Mouse (Mus musculus) ovary, postnatal 14 days (tissue): ENCODE results near the gene Tet1.
A peak's percentile ranks its signal among the peaks of the same experiment; 100 is the strongest.
"Not testable (repeated sequence)": the region's sequence is repeated elsewhere in the genome, so short reads cannot be mapped to it uniquely, and the experiment has no call there.

Source experiments
- DNase-seq: peaks from one replicate; pipeline ENCODE4 v3.0.0; 2022; ENCODE audit warnings: low spot score

The Tet1 gene

DNA sequence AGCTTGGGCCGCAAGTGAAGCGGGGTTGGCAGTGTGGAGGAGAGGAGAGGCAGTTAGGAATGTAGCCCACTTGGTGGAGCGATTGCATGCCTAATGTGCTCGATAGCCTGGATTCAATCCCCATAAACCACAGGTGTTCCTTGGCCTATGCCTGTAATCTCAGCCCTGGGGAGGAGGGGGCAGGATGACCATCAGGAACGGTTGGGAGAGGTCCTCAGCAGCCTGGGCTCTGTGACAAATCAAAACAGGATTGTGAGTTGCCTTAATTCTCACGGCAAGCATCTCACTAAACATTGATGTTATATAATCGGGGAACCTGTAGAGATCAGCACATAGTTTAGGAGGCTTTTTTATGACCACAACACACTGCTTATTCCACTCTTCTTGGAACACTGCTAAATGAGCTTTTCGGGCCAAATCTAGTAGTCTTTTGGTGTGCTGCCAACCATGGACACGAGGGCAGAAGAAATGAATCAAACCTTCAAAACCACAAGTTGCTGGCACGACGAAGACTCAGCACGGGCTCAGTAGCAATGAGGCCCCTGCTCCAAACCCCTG is 61.6 kb downstream of the Tet1 start:
- DNase-seq: peak; percentile 23

DNA sequence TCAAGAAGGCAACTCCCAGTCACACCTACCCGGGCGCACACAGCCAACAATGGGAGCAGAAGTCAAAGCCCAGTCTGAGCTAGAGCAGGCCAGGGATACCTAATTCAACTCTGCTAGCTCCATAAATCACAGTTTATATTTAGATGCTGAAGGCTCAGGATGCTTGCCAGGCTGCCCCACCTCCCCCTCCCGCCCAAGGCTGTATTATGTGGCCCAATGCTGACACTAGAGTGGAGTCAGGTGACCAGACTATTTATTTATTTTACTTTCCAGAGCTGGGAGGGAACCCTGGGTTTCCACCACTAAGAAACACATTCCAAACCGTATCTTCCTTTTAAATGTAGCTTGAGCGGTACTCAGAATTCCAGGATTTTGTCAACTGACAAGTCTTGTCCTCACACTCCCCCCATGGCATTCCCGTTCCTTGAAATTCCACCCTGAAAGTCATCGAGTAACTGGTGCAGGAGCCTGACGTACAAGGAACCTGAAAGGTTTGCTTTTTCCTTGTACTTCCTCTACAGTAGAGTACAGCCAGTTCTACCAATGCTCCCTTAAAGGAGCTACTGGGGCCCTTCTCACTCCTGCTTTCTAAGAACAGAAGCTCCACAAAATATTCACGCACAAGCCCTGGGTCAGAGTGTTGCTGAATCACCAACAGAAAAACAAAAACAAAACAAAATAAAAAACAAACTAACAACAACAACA is 64.9 kb downstream of the Tet1 start:
- peak; percentile 38 for DNase-seq

DNA sequence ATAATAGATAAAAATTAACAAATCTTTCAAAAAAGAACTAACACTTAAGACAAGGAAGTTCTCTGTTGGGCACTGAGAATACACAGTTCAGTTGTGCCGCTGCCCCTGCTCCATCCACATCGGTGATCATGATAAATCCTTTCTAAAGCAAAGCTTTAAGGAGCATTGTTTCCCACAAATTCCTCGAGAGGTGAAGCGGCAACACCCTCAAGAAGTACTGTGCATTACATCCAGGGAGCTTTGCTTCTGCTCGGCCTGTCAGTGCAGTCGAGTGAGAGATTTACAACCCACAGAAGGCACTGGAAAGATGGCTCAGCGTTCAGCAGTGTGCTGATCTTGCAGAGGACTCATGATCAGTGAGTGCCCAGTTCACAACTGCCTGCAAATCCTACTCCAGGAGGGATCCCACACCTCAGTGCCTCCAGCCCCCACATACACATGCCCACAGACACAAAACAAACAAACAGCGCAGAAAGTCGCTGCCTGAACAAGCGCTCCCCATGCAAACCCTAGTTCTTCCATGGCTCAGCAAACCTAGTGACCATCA is 66.8 kb downstream of the Tet1 start:
- DNase-seq: no peak

DNA sequence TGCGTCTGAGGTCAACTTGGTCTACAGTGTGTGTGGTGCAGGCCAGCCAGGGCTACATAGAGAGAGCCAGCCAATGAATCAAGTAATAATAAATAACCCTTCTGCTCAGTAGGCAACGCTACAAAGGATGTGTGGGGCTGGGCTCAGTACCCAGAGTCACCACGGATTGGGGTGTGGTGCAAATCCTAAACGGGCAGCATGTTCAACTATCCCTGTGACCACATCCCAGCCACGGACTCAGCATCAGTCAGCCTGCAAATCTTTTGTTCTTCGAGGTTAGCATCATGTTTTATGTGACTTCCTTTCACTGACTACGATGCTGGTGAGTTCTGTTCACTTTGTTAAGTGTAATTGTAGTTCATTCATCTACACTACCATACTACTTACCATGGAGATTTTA is 68.1 kb downstream of the Tet1 start:
- DNase-seq: no peak

DNA sequence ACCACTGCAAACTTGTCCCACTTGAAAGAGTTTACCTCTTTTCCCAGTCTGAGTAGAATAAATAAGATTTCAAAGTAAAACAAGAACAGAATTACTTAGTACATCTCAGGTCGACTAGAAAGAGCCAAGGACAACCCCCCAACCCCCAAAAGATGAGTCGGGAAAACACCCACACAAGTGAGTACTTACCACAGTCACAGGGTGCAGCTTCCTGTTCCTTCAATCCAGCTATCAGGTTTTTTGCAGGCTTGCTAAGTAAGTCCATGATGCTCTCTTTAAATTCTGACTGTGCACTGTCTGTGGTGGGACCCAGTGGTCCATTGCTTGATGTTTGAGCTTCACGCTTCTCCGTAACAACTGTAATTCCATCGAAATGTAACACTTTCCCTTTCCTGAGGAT is 70.8 kb downstream of the Tet1 start:
- DNase-seq: no peak

DNA sequence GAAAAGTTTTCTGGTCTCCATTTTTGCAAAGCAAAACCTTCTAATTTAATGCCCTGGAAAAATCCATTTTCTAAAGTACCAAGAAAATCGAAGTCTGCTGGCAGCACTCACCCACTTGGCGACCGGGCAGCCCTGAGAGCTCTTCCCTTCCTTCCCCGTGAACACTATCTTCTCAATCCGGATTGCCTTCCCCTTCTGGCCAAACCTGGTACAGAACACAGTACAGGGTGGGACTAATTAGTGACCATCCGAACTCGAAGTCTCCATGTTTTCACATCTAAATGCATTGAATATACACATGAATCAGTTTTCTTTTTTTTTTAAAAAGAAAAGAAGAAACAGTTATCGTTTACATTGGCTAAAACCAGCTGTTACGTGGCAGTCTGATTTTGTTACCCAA is 76.0 kb downstream of the Tet1 start:
- DNase-seq: no peak

DNA sequence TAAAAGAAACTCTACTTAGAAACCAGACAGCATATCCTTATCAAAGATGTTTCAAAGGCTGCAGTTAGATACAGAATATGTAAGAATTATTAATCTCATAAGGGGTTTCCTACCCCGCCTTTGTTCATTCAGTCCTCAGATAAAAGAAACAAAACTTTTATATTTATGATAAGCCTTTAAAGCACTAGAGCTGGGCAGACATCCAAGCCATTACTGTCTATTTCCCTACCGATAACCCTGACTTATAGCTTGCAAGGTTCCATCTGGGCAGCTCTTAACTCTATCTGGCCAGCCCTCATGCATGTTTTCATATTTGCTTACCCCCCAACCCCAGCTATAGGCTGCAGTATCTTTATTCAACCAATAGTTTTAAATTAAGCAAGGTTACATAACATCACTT is 77.2 kb downstream of the Tet1 start:
- DNase-seq: no peak

DNA sequence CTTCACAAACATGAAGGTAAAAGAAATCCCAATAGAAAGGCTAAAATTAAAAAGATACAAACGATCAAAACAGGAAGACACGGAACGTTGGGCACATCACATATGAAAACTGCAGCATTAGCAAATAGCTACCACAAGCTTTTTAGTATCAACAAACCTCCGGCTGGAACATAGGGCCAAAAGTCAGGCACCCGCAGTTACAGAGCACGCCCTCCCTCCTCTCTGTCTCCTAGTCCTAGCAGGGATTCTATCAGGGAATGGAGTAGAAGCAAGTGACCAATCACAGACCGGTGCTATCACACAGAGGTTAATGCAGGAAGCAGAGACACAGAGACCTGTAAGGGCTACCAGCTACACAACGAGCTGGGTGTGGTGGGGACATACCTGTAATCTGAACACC is 84.3 kb downstream of the Tet1 start:
- no peak for DNase-seq

DNA sequence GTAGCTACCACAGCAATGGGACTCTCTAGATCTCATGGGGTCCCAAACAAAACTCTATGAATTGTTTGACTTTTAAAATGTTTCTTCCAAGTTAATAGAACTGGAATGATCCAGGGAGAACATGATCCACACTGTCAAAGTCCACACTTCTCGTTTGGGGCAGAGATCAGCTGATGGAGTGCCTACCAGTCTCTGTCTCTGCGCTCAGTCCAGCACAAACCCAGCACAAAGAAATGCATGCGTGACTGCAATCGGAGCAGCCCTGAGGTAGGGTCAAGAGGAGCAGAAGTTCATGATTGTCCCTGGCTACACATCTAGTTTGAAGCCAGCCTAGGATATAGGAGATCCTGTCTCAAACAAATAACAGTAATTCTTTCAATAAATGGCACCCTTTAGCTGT is 85.4 kb downstream of the Tet1 start:
- no peak for DNase-seq

DNA sequence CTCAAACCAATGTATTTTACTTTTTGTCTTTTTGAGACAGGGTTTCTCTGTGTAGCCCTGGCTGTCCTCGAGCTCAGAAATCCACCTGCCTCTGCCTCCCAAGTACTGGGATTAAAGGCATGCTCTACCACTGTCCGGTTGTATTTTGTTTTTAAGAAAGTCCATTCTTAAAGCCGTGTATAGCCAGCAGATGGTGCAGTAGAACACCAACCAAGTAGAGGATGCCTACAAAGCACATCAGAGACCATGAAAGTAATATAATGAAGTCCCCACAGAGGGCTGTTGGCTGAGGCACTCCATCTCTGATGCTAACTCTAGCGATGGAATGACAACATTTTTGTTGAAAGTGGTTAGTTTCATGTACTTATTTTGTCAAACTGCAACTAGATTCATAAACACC is 98.8 kb downstream of the Tet1 start:
- no peak for DNase-seq

DNA sequence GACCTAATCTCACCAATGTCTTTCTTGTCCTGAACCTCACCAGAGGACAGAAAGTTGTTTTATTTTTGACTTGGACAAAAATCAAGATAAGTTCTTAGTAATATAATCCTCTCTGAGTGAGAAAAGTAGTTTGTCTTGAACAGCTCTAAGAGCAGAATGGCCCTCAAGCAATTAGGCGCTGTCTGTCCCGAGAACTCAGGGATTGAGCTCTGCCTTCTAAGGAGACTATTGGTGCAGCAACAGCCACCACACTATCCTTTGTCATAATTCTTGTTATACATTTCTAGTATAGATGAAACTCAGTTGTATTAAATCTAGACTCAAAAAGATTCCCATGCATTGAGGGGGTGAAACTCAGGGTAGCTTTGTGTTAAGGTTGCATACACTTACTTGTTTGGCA is 100.0 kb downstream of the Tet1 start:
- DNase-seq: no peak

DNA sequence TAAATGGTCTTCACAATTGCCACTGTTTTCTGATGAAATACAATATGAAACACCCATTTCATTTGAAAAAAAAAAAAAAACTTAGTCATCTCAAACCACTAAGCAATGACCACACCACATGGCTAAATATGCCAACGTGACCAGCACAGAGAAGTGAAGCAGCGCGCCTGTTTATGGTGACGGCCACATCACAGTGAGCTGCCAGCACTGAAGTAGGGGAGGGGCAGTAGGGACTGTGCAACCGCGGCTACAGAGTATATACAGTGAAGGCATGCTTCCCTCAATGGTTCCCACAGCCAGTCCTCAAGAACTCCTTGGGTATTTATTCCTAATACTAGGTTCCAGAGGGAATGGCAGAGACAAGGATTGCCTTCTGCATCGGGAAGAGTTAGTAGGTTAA is 100.5 kb downstream of the Tet1 start:
- no peak for DNase-seq

DNA sequence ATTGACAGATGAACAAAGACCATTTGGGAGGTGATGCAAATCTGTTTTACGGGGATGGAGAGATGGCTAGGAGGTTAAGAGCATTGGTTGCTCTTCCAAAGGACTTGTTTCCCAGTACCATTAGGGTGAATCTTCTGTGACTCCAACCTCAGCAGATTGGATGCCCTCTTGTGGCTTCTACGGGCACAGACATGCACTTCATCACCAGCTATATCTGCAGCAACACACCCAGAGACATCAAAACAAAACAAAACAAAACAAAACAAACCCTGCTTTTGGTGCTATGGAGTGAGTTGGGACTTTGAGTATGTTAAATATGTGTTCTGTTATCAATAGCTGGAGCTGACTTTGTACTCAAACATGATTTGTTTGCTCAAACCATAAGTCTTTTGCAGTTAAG is 104.7 kb downstream of the Tet1 start:
- DNase-seq: no peak

DNA sequence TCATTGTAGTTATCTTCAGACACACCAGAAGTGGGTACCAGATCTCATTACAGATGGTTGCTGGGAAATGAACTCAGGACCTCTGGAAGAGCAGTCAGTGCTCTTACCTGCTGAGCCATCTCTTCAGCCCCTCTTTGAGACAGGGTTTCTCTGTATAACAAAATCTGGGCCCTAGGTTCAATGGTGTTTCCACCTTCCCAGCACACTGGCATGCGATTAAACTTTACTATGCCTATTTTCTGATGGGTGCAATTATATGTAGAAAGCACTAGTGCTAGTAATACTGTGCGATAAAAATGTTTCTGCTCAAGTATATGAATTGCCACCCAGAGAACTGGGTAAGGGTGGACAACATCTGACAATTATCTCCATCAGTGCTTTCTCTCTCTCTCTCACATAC is 105.5 kb downstream of the Tet1 start:
- DNase-seq: no peak

DNA sequence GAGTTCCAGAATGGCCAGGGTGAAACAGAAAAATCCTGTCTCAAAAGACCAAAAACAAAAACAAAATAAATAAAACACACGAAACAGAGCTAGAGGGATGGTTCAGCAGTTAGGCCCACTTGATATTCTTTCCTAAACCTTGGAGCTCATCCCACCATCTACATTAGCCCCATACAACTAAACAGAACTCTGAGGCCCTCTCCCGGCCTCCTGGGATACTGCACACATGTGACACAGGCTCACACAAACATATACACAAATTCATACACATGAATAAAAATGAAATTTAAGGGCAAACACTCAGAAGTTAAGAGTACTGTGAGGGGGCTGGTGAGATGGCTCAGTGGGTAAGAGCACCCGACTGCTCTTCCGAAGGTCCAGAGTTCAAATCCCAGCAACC is 114.6 kb downstream of the Tet1 start:
- DNase-seq: no peak

DNA sequence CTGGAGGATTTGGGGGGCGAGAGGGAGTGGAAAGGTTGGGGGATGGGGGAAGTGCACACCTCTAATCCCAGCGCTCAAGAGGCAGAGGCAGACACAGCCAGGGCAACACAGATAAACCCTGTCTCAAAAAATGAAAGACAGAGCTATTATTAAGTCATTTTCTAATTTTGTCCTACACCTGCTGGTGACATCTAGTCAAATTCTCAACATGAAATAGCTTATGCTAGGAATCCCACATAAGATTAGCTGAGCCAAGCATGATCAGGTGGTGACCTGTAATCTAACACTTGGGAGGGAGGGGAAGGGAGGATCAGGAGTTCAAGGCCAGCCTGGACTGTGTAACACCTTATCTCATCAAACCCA is 115.7 kb downstream of the Tet1 start:
- no peak for DNase-seq

DNA sequence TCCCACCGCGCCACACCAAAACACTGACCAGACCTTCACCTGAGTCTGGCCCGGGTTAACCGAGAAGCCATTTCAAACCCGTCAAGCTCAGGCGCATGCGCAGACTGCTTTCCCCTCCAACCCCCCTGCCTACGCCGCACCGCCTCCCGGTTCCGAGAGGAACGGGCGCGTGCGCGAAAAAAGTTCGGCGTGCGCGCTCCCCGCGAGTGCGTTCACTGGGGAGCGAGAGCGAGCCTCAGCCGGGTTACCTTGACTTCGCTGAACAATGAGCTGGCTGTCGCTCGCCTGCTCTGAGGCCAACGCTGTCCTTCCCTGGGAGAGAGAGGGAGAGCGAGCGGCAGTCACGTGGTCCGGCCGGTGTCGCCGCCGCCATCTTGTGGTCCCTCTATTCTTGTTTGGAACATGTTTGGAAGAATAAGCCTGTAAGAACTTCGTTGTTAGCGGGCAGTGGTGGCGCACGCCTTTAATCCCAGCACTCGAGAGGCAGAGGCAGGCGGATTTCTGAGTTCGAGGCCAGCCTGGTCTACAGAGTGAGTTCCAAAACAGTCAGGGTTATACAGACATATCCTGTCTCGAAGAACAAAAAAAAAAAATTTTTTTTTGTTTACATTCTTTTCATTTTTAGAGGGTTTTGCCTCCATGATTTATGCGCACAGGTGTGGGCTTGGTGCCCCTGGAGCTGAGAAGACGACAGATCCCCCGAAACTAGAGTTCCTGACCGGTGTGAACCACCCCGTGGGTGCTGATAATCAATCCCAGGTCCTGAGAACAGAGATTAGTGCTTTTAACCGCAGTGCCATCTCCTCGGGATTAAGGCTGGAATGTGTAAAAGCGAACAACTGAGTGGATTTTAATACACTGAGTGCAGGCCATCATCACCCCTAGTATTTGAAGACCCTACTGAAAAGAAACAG is 116.4 kb downstream of the Tet1 start, which contains the start of gene Ccar1:
Gene Ccar1 (minus strand): TSS at position 110 of the 914 bp plus-strand sequence.
- DNase-seq: peak; percentile 98

DNA sequence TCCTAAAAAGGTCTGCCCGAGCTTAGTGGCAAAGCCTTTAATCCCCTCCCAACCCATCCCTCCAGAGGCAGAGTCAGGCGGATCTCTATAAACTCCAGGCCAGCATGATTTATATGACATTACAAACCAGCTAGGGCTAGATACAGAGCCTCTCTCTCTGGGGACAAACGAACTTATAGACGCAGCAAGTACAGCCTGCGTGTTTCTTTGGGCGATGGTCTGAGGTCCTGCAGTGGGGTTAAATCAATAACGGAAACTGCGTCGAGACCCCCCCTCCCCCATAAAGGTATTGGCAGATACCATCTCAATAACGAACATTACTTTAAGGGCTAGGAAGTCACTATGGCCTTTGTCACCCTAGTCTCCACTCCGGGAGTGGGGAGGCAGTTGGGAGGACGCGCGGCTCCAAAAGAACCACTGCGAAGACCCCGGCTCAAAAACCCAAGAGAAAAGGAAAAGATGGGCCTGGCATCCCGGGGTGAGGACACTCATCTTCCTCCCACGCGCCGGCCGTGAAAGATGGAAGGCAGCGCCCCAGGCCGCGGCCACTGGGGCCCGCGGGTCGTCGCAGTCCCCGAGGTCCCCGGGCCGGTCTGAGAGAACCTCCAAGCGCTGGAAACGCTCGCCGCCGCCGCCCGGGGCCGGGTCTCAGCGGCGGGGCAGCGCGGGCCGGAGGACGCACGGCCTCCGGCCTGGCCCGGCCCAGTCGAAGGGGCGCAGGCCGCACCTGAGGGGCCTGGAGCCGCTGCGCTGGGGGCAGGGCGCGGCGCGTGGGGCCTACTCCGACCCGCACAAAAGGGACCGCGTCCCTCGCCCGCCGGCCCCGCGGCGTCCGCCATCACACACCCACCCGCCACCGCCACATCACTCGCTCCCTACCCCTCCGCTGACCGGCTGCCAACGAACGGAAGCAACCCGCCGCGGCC is 117.3 kb downstream of the Tet1 start:
- peak; percentile 28 for DNase-seq

DNA sequence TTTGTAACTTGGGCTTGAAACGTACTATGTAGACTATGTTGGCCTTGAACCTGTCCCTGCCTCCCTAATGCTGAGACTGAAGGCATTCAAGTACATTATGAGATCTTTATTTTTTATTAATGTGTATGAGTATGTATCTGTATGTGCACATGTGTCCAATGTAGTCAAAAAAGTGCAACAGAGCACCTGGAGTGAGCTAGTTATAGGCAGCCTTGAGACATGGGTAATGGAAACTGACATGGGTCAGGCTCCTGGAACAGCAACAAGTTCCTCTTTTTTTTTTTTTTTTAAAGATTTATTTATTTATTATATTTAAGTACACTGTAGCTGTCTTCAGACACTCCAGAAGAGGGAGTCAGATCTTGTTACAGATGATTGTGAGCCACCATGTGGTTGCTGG is 127.0 kb downstream of the Tet1 start:
- not testable (repeated sequence) for DNase-seq
